Mouse (Mus musculus): Measurements from ENCODE around the gene Eme1. TPM values are rescaled to one million over a fixed set of nuclear protein-coding genes. Genes with fewer than 3 reads are reported as not detected.
A peak's percentile ranks its signal among the peaks of the same experiment; 100 is the strongest.

Gene Eme1
- polyA plus RNA-seq, 1 experiment = 7.5 TPM

DNA sequence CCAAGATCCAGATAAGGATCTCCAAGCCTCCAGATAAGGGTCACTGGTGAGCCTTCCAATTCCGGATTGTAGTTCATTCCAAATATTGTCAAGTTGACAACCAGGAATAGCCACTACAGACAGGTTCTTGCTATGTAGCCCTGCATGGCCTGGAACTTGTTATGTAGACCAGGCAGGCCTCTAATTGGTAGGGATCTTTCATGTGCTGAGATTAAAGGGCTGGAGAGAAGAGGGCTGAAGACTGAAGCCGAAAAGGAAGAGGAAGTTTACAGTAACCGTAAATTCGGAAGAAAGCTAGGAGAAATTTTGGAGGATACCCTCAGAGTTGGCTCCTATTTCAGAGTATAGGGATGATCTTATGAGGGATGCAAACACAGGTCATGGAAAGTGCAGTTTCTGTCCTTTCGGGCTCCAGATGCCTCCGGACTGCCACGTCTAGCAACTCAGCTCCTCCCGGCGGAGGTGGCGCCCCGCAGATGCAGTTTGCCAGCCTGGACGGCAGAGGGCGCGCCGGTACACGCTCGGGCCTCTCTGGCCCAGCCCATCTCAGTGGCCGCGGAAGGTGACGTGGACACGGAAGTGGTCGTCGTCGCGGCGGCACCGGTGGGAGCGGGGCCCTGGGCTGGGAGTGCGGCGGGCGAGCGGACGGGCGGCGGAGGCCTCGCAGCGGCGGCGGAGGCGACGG lies 24.4 kb downstream of the Eme1 start, which contains the start of gene Lrrc59:
TSS of gene Lrrc59 (plus strand) at position 569 of the 685 bp plus-strand sequence.
- Histone ChIP-seq H3K4me3 (ENCODE audit: insufficient read depth, low read length) (peak within 1 kb of the TSS; percentile 86), H3K27ac (ENCODE audit: insufficient read depth, low read depth, low read length) (peak within 1 kb of the TSS; percentile 43), H3K4me1 (ENCODE audit: control insufficient read depth, insufficient read depth, low read length) (peaks cover 11% of the 10 kb centered on the region)
- TF ChIP-seq POLR2A (IDR thresholded peaks at IDR 0.05; ENCODE audit: borderline replicate concordance, low read depth, low read length) = no peak
- peak; percentile 52 for TF ChIP-seq CTCF (IDR thresholded peaks at IDR 0.05; ENCODE audit: low read depth, low read length)

DNA sequence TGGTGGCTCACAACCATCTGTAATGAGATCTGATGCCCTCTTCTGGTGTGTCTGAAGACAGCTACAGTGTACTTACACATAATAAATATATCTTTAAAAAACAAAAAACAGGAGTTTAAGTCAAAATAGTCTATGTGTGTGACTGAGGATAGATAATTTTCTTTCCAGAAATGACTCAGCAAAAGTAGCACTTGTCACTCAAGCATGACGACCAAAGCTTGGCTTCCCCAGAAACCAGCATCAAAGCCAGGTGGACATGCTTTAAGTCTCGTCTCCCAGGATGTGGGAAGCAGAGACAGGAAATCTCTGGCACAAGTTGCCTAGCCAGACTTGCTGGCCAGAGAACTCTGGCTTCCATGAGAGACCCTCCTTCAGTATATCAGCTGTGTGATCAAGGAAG lies 31.6 kb downstream of the Eme1 start:
- H3K4me1 ChIP-seq (ENCODE audit: control insufficient read depth, insufficient read depth, low read length) = peaks cover 6% of the 10 kb centered on the region; the same call in 1 of the 2 replicates
- H3K27ac ChIP-seq (ENCODE audit: insufficient read depth, low read depth, low read length) = no peak overlapping the region
- TF ChIP-seq POLR2A (IDR thresholded peaks at IDR 0.05; ENCODE audit: borderline replicate concordance, low read depth, low read length) (no peak), CTCF (IDR thresholded peaks at IDR 0.05; ENCODE audit: low read depth, low read length) (no peak)
- H3K4me3 ChIP-seq (ENCODE audit: insufficient read depth, low read length) = no peak overlapping the region

DNA sequence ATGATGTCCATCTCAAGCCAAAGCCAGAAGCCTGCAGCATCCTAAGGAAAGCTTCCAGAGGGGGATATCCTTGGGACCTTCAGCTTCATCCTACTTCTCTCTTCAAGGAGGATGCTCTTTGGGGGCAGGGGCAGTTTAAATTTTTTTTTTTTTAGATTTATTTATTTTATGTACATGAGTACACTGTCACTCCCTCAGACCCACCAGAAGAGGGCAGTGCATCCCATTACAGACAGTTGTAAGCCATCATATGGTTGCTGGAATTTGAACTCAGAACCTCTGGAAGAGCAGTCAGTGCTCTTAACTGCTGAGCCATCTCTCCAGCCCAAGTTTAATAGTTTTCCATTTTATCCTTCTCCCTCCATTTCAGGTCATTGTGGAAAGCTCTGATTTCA lies 32.3 kb downstream of the Eme1 start:
- Histone ChIP-seq H3K27ac (ENCODE audit: insufficient read depth, low read depth, low read length) (no peak overlapping the region), H3K4me1 (ENCODE audit: control insufficient read depth, insufficient read depth, low read length) (peaks cover 6% of the 10 kb centered on the region; the same call in 1 of the 2 replicates), H3K4me3 (ENCODE audit: insufficient read depth, low read length) (no peak overlapping the region)
- TF ChIP-seq POLR2A (IDR thresholded peaks at IDR 0.05; ENCODE audit: borderline replicate concordance, low read depth, low read length) (no peak), CTCF (IDR thresholded peaks at IDR 0.05; ENCODE audit: low read depth, low read length) (no peak)

DNA sequence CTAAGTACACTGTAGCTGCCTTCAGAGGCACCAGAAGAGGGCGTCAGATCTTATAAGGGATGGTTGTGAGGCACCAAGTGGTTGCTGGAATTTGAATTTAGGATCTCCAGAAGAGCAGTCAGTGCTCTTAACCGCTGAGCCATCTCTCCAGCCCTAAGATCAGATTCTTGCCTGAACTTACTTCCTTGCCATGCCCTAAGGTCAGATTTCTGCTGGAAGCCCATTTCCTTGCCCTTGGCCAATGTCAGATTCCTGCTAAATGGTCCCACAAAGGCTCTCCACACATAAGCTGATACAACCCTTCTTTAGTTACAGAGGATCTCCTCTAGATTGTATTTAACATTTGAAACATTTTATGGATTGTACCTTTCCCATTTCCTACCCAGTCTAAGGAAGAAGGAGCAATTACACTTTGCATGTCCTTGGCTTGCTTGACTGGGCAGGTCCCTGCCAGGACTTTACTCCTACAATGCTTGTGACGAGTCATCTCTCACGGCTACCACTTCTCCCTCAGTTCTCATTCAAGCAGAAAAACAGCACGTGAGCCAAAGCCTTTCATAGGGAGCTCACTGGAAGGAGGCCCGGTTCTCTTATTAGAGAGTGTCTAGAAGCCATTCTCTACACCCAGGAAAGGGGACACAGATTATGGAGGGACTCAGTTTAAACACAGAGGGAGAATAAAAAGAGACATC lies 32.9 kb downstream of the Eme1 start:
- peaks cover 6% of the 10 kb centered on the region; the same call in 1 of the 2 replicates for H3K4me1 ChIP-seq (ENCODE audit: control insufficient read depth, insufficient read depth, low read length)
- no peak overlapping the region for H3K4me3 ChIP-seq (ENCODE audit: insufficient read depth, low read length)
- TF ChIP-seq CTCF (IDR thresholded peaks at IDR 0.05; ENCODE audit: low read depth, low read length) (no peak), POLR2A (IDR thresholded peaks at IDR 0.05; ENCODE audit: borderline replicate concordance, low read depth, low read length) (no peak)
- no peak overlapping the region for H3K27ac ChIP-seq (ENCODE audit: insufficient read depth, low read depth, low read length)

DNA sequence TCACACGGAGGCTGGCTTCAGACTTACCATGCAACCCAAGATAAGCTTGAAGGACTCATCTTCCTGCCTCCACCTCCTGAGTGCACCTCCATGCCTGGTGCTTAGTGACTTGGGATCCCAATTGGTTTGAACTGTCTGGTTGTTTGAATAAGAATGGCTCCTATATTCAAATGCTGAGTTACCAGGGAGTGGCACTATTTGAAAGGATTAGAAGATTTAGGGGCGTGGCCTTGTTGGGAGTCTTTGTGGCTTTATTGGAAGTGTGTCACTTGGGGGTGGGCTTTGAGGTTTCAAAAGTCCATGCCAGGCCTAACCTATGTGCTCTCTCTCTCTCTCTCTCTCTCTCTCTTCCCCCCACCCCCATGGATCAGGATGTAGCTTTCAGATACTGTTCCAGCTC lies 36.1 kb downstream of the Eme1 start:
- no peak for TF ChIP-seq CTCF (IDR thresholded peaks at IDR 0.05; ENCODE audit: low read depth, low read length)
- Histone ChIP-seq H3K27ac (ENCODE audit: insufficient read depth, low read depth, low read length) (no peak overlapping the region), H3K4me3 (ENCODE audit: insufficient read depth, low read length) (no peak overlapping the region), H3K4me1 (ENCODE audit: control insufficient read depth, insufficient read depth, low read length) (peaks cover 6% of the 10 kb centered on the region; the same call in 1 of the 2 replicates)

DNA sequence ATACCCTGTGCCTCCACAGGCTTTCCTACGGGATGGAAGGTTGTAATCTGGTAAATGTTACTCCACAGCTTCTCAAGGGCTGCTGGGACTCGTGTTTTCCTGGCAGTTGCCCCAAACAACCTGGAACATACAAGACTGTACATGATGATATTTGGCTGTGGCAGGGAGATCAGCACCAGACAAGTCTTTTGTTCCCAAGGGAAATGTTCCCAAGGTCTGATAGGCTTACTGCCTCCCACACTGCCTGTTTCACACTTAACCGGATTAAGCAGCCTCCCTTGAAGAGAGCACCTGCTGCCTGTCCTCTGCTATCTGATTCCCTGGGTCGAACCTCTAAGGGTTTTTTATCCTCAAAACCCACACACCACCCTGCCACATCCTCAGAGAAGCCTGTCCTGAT lies 38.3 kb downstream of the Eme1 start:
- no peak for TF ChIP-seq POLR2A (IDR thresholded peaks at IDR 0.05; ENCODE audit: borderline replicate concordance, low read depth, low read length)
- no peak for TF ChIP-seq CTCF (IDR thresholded peaks at IDR 0.05; ENCODE audit: low read depth, low read length)
- Histone ChIP-seq H3K4me1 (ENCODE audit: control insufficient read depth, insufficient read depth, low read length) (peaks cover 8% of the 10 kb centered on the region), H3K27ac (ENCODE audit: insufficient read depth, low read depth, low read length) (no peak overlapping the region), H3K4me3 (ENCODE audit: insufficient read depth, low read length) (no peak overlapping the region)

DNA sequence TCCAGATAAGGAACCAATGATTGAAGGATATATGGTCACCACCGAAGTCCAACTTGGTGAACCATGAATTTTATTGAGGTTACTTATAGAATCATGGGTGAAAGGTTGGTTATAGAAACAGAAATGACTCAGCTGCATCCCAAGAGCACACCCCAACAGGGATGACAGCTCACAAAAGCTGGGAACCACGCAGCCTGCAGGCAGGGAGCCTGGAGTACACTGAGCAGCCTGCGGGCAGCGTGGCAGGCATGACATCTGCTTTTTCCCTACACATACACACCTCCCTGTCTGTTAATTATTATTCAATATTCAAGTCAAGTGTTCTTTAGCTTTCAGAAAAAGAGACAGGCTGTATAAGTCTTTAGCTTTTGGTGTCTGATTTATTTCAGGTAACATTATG lies 39.2 kb downstream of the Eme1 start:
- Histone ChIP-seq H3K4me1 (ENCODE audit: control insufficient read depth, insufficient read depth, low read length) (peaks cover 8% of the 10 kb centered on the region), H3K4me3 (ENCODE audit: insufficient read depth, low read length) (no peak overlapping the region), H3K27ac (ENCODE audit: insufficient read depth, low read depth, low read length) (no peak overlapping the region)
- TF ChIP-seq POLR2A (IDR thresholded peaks at IDR 0.05; ENCODE audit: borderline replicate concordance, low read depth, low read length) = no peak
- no peak for TF ChIP-seq CTCF (IDR thresholded peaks at IDR 0.05; ENCODE audit: low read depth, low read length)

DNA sequence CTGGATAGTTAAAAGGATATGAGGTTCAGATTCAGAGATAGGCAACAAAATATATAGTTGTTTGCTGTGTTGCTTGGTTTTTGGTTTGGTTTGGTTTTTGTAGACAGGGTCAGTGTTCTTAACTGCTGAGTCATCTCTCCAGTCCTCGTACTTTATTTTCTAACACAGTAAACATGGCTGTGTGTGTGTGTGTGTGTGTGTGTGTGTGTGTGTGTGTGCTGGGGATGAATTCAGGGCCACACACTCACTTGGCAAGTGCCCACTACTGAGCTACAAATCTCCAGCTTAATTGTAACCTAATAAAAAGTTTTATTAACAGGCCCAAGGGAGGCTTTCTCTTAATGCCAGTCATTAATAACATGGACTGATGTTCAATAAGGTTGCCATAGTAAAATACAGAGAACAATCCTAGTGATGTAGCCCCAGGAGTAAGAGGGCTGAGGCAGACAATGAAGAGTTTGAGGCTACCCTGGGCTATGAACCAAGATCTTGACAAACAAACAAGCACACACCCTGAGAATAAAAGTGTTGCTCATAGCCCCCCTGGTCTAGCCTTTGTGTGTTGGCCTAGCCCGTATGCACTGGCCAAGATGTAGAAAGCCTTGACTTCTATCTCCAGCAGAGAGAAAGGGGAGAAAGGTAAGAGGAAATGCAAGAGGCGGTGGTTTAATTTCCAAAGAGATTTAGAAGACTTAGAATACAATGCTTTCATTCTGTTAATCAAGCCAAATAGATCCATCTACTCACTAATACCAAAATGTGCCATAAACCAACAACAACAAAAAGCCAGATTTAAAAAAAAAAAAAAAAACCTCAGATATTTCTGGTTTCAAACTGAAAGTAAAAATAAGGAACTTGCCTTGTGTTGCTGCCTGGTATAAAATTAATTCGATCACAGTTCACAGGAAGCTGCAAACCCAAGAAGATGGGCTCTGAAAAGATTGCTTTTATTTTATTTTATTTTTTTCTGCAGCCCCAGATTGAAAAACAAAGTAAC lies 42.7 kb downstream of the Eme1 start:
- no peak for TF ChIP-seq CTCF (IDR thresholded peaks at IDR 0.05; ENCODE audit: low read depth, low read length)
- no peak for TF ChIP-seq POLR2A (IDR thresholded peaks at IDR 0.05; ENCODE audit: borderline replicate concordance, low read depth, low read length)
- H3K4me1 ChIP-seq (ENCODE audit: control insufficient read depth, insufficient read depth, low read length) = peaks cover 8% of the 10 kb centered on the region
- peak overlapping the region; percentile 72 for H3K27ac ChIP-seq (ENCODE audit: insufficient read depth, low read depth, low read length)
- peak overlapping the region; percentile 17; the same call in 1 of the 2 replicates for H3K4me3 ChIP-seq (ENCODE audit: insufficient read depth, low read length)

DNA sequence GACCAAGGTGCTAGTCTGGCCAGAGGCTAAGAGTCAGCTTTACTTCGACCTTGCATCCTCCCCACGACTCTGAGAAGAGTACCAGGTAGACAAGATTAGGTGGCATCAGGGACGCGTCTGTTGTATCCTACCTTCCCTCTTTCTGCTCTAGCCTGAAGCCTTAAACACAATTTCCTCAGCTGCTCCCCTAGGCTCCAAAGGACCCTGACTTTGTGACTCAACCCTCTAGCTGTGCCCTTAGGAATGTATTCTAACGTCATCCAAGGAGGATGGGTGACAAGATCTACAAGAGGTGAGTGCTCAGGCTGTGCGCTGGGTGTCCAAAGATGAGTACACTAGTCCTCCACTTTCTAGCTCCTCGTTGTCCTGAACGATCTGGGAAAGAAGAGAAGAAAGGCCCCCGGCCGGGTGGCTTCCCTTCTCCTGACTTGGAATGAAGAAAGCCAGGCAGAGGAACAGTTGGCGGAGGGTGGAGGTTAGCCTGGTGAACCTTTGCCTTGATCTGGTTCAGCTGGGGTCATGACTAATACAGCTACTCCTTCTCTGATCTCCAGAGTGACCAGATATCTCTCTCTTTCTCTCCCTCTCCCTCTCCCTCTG lies 51.3 kb downstream of the Eme1 start:
- TF ChIP-seq CTCF (IDR thresholded peaks at IDR 0.05; ENCODE audit: low read depth, low read length) = no peak
- Histone ChIP-seq H3K4me1 (ENCODE audit: control insufficient read depth, insufficient read depth, low read length) (peaks cover 11% of the 10 kb centered on the region), H3K27ac (ENCODE audit: insufficient read depth, low read depth, low read length) (no peak overlapping the region), H3K4me3 (ENCODE audit: insufficient read depth, low read length) (0 out of 2 replicates have a peak overlapping the region, but pooled peaks have one; percentile 58)
